Mouse (Mus musculus): ENCODE data around the gene Nufip1. TPM values are rescaled to one million over a fixed set of nuclear protein-coding genes. Genes with fewer than 3 reads are reported as not detected.

Nufip1 gene
- total RNA-seq, 1 experiment, result 13.8 TPM

- Histone ChIP-seq H3K36me3 (ENCODE audit: control insufficient read depth, insufficient read depth, low read length, poor library complexity, severe bottlenecking) (no peaks in the 10 kb centered on the region), H3K9me3 (ENCODE audit: control insufficient read depth, insufficient read depth, low read depth, low read length) (no peaks in the 10 kb centered on the region), H3K27ac (ENCODE audit: insufficient read depth, low read depth, low read length, poor library complexity, severe bottlenecking) (no peak overlapping the region), H3K4me3 (ENCODE audit: insufficient read depth in 1 of 2, low read depth in 1 of 2, low read length in 2 of 2, poor library complexity in 1 of 2, severe bottlenecking in 1 of 2) (no peak overlapping the region), H3K9ac (ENCODE audit: insufficient read depth, low read depth, low read length, poor library complexity, severe bottlenecking) (no peak overlapping the region), H3K4me1 (ENCODE audit: control insufficient read depth in 2 of 2, insufficient read depth in 2 of 2, low read length in 2 of 2, poor library complexity in 1 of 2) (peaks cover under 1 to 7% of the 10 kb centered on the region in 2 experiments; a peak in 2 of 4 replicates)
- DNase-seq (ENCODE audit: low read depth, low spot score), result no peak
- TF ChIP-seq ZNF384 (IDR thresholded peaks at IDR 0.05; ENCODE audit: low read depth, low read length) (no peak), MAFK (IDR thresholded peaks at IDR 0.05; ENCODE audit: insufficient read depth, low read depth, low read length) (no peak), HCFC1 (IDR thresholded peaks at IDR 0.05; ENCODE audit: borderline replicate concordance, insufficient read depth, low read length) (no peak), CHD2 (IDR thresholded peaks at IDR 0.05; ENCODE audit: low read depth, low read length) (no peak)
- in situ Hi-C loops (cut with MboI; ENCODE audit: low sequenced_read_pairs in 2 of 2, unreplicated experiment in 2 of 2), result no loop called here
Measured at GRCm38 (mm10) chr14:76072626-76073025, 38.1 kb upstream of the Nufip1 start.

GRCm38 (mm10) chr14:76074206-76074605 lies 36.5 kb upstream of the Nufip1 start:
- Histone ChIP-seq H3K4me3 (ENCODE audit: insufficient read depth in 1 of 2, low read depth in 1 of 2, low read length in 2 of 2, poor library complexity in 1 of 2, severe bottlenecking in 1 of 2) (no peak overlapping the region), H3K4me1 (ENCODE audit: control insufficient read depth in 2 of 2, insufficient read depth in 2 of 2, low read length in 2 of 2, poor library complexity in 1 of 2) (peaks cover 7 to 10% of the 10 kb centered on the region in 2 experiments), H3K27ac (ENCODE audit: insufficient read depth, low read depth, low read length, poor library complexity, severe bottlenecking) (no peak overlapping the region), H3K9me3 (ENCODE audit: control insufficient read depth, insufficient read depth, low read depth, low read length) (no peaks in the 10 kb centered on the region), H3K36me3 (ENCODE audit: control insufficient read depth, insufficient read depth, low read length, poor library complexity, severe bottlenecking) (no peaks in the 10 kb centered on the region), H3K9ac (ENCODE audit: insufficient read depth, low read depth, low read length, poor library complexity, severe bottlenecking) (no peak overlapping the region)
- no peak for DNase-seq (ENCODE audit: low read depth, low spot score)
- in situ Hi-C loops (cut with MboI; ENCODE audit: low sequenced_read_pairs in 2 of 2, unreplicated experiment in 2 of 2), result no loop called here
- TF ChIP-seq MAFK (IDR thresholded peaks at IDR 0.05; ENCODE audit: insufficient read depth, low read depth, low read length) (no peak), ZC3H11A (IDR thresholded peaks at IDR 0.05; ENCODE audit: borderline replicate concordance, low read depth, low read length) (no peak), CHD2 (IDR thresholded peaks at IDR 0.05; ENCODE audit: low read depth, low read length) (no peak), HCFC1 (IDR thresholded peaks at IDR 0.05; ENCODE audit: borderline replicate concordance, insufficient read depth, low read length) (no peak), ZNF384 (IDR thresholded peaks at IDR 0.05; ENCODE audit: low read depth, low read length) (no peak)

DNA sequence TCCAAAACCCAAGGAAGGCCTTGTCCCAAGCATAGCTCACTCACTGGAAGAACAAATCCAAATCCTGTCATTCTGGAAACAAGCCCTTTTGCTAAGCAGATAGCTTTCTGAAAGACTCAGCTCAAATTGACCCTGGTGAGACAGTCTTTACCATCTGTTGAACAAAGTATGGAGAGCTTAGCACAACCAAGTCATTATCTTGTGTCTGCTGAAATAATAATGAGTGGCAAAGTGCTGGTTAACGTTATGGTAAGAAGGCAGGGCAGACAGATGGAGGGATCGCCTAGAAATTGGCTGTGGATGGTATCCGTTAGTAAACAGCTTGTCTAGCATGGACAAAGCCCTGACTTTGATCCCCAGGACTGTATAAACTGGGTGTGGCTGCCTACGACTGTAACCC lies 35.0 kb upstream of the Nufip1 start:
- in situ Hi-C loops (cut with MboI; ENCODE audit: low sequenced_read_pairs in 2 of 2, unreplicated experiment in 2 of 2), result loop anchor here (25.0 kb wide), 1 partner anchor 188 kb away; no protein-coding TSS in a partner anchor
- TF ChIP-seq CHD2 (IDR thresholded peaks at IDR 0.05; ENCODE audit: low read depth, low read length) (no peak), ZNF384 (IDR thresholded peaks at IDR 0.05; ENCODE audit: low read depth, low read length) (no peak), ZC3H11A (IDR thresholded peaks at IDR 0.05; ENCODE audit: borderline replicate concordance, low read depth, low read length) (no peak), MAFK (IDR thresholded peaks at IDR 0.05; ENCODE audit: insufficient read depth, low read depth, low read length) (no peak), HCFC1 (IDR thresholded peaks at IDR 0.05; ENCODE audit: borderline replicate concordance, insufficient read depth, low read length) (no peak)
- no peak for DNase-seq (ENCODE audit: low read depth, low spot score)
- Histone ChIP-seq H3K9ac (ENCODE audit: insufficient read depth, low read depth, low read length, poor library complexity, severe bottlenecking) (no peak overlapping the region), H3K9me3 (ENCODE audit: control insufficient read depth, insufficient read depth, low read depth, low read length) (no peaks in the 10 kb centered on the region), H3K36me3 (ENCODE audit: control insufficient read depth, insufficient read depth, low read length, poor library complexity, severe bottlenecking) (no peaks in the 10 kb centered on the region), H3K27ac (ENCODE audit: insufficient read depth, low read depth, low read length, poor library complexity, severe bottlenecking) (no peak overlapping the region), H3K4me3 (ENCODE audit: insufficient read depth in 1 of 2, low read depth in 1 of 2, low read length in 2 of 2, poor library complexity in 1 of 2, severe bottlenecking in 1 of 2) (no peak overlapping the region), H3K4me1 (ENCODE audit: control insufficient read depth in 2 of 2, insufficient read depth in 2 of 2, low read length in 2 of 2, poor library complexity in 1 of 2) (peaks cover 7% of the 10 kb centered on the region in 2 experiments)

DNA sequence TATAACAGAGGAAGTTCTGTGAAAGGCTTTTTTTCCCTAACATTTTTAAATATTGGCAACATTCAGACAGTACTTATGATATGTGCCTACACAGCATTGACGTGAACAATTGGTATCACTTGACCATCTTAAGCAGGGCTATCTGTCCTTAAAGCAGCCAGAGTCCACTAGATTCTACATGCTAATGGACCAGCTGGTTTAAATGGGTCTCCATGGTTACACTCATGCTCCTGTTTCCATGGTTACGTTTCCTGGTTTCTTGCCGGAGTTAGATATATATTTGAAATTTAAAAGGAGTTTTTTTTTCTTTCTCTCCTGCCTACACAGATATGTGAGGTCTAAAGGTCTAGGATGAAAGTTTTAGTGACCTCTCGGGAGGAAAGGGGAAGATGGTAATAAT lies 34.1 kb upstream of the Nufip1 start:
- Histone ChIP-seq H3K36me3 (ENCODE audit: control insufficient read depth, insufficient read depth, low read length, poor library complexity, severe bottlenecking) (no peaks in the 10 kb centered on the region), H3K9ac (ENCODE audit: insufficient read depth, low read depth, low read length, poor library complexity, severe bottlenecking) (no peak overlapping the region), H3K27ac (ENCODE audit: insufficient read depth, low read depth, low read length, poor library complexity, severe bottlenecking) (no peak overlapping the region), H3K9me3 (ENCODE audit: control insufficient read depth, insufficient read depth, low read depth, low read length) (no peaks in the 10 kb centered on the region), H3K4me1 (ENCODE audit: control insufficient read depth in 2 of 2, insufficient read depth in 2 of 2, low read length in 2 of 2, poor library complexity in 1 of 2) (peaks cover 7 to 9% of the 10 kb centered on the region in 2 experiments), H3K4me3 (ENCODE audit: insufficient read depth in 1 of 2, low read depth in 1 of 2, low read length in 2 of 2, poor library complexity in 1 of 2, severe bottlenecking in 1 of 2) (no peak overlapping the region)
- DNase-seq (ENCODE audit: low read depth, low spot score), result no peak
- TF ChIP-seq ZNF384 (IDR thresholded peaks at IDR 0.05; ENCODE audit: low read depth, low read length), result no peak
- no peak for TF ChIP-seq ZC3H11A (IDR thresholded peaks at IDR 0.05; ENCODE audit: borderline replicate concordance, low read depth, low read length)
- no peak for TF ChIP-seq CHD2 (IDR thresholded peaks at IDR 0.05; ENCODE audit: low read depth, low read length)
- TF ChIP-seq HCFC1 (IDR thresholded peaks at IDR 0.05; ENCODE audit: borderline replicate concordance, insufficient read depth, low read length), result no peak
- no peak for TF ChIP-seq MAFK (IDR thresholded peaks at IDR 0.05; ENCODE audit: insufficient read depth, low read depth, low read length)
- in situ Hi-C loops (cut with MboI; ENCODE audit: low sequenced_read_pairs in 2 of 2, unreplicated experiment in 2 of 2), result loop anchor here (25.0 kb wide), 1 partner anchor 189 kb away; no protein-coding TSS in a partner anchor

GRCm38 (mm10) chr14:76077088-76077491 lies 33.6 kb upstream of the Nufip1 start:
- in situ Hi-C loops (cut with MboI; ENCODE audit: low sequenced_read_pairs in 2 of 2, unreplicated experiment in 2 of 2), result loop anchor here (25.0 kb wide), 1 partner anchor 190 kb away; no protein-coding TSS in a partner anchor

More at GRCm38 (mm10) chr14:76077088-76077491, 33.6 kb upstream of the Nufip1 start:
- Histone ChIP-seq H3K9ac (ENCODE audit: insufficient read depth, low read depth, low read length, poor library complexity, severe bottlenecking) (no peak overlapping the region), H3K4me1 (ENCODE audit: control insufficient read depth in 2 of 2, insufficient read depth in 2 of 2, low read length in 2 of 2, poor library complexity in 1 of 2) (peaks cover 8 to 11% of the 10 kb centered on the region in 2 experiments), H3K4me3 (ENCODE audit: insufficient read depth in 1 of 2, low read depth in 1 of 2, low read length in 2 of 2, poor library complexity in 1 of 2, severe bottlenecking in 1 of 2) (no peak overlapping the region), H3K36me3 (ENCODE audit: control insufficient read depth, insufficient read depth, low read length, poor library complexity, severe bottlenecking) (no peaks in the 10 kb centered on the region), H3K27ac (ENCODE audit: insufficient read depth, low read depth, low read length, poor library complexity, severe bottlenecking) (no peak overlapping the region), H3K9me3 (ENCODE audit: control insufficient read depth, insufficient read depth, low read depth, low read length) (no peaks in the 10 kb centered on the region)
- peak; percentile 46 for DNase-seq (ENCODE audit: low read depth, low spot score)
- TF ChIP-seq CHD2 (IDR thresholded peaks at IDR 0.05; ENCODE audit: low read depth, low read length) (no peak), MAFK (IDR thresholded peaks at IDR 0.05; ENCODE audit: insufficient read depth, low read depth, low read length) (no peak), ZC3H11A (IDR thresholded peaks at IDR 0.05; ENCODE audit: borderline replicate concordance, low read depth, low read length) (peak; percentile 92)
